Mouse (Mus musculus): ENCODE measurements around the gene Arid3a.

The Arid3a gene

DNA sequence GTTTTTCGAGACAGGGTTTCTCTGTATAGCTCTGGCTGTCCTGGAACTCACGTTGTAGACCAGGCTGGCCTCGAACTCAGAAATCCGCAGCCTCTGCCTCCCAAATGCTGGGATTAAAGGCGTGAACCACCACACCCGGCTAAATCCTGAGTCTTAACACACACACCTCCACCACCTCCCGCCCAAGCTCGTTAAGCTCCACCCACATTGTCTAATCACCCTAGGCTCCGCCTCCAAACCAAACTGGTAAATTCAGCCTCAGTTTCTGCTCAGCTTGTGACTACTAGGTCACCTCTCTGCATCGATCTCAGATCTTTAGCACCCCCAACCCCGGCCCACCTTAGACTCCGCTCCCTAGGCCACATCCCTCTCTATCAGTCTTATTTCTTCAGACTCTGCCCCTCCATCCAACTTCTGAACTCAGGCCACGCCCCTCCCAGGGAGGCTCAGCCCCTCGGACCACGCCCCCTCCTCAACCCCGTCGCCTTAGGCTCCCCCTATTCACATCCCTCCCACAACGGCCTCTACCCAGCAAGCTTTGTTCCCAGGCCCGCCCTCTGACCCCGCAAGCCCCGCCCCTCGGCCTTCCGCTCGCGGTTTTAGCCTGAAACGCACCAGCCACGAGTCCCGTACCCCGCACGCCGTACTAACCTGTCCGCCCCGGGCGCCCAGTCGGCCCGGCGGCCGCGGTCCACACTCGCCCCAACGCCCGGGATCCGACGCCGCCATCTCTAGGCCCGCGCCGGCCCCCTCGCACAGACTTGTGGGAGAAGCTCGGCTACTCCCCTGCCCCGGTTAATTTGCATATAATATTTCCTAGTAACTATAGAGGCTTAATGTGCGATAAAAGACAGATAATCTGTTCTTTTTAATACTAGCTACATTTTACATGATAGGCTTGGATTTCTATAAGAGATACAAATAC lies 18.4 kb upstream of the Arid3a start, which contains the start of gene Med16:
Med16 (minus strand) TSS at position 757 of the 925 bp plus-strand sequence.
- DNase-seq (ENCODE audit: low read depth, low spot score) = peak; percentile 96

DNA sequence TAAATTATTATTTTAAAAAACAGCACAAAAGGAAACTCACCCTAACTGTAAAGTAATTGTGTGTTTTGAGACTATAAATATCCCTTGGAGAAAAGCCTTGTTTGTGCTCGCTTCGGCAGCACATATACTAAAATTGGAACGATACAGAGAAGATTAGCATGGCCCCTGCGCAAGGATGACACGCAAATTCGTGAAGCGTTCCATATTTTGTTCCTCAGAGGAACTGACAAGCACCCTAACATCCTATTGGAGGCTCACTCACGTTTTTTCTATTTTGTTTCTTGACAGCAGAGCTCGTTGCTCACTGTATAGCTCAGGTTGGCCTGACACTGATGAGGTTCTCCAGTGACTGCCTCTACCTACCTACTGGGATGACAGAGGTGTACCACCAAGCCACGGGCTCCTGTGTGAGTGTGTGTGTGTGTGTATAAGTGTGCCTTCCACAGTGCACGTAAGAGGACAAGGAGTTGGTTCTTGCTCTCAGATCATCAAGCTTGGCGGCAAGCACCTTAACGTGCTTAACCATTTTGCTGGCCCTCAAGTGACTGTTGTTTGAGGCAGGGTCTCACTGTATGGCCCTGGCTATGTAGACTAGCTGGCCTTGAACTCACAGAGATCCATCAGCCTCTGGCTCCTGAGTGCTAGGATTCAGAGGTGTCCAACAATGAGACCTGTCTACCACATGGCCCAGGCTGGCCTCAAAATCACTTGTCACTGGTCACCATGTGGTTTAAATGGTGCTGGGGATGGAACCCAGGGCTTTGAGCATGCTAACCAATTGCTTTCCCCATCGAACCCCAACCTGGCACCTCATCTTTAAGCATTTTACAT lies 17.5 kb upstream of the Arid3a start:
- peak; percentile 58 for DNase-seq (ENCODE audit: low read depth, low spot score)

DNA sequence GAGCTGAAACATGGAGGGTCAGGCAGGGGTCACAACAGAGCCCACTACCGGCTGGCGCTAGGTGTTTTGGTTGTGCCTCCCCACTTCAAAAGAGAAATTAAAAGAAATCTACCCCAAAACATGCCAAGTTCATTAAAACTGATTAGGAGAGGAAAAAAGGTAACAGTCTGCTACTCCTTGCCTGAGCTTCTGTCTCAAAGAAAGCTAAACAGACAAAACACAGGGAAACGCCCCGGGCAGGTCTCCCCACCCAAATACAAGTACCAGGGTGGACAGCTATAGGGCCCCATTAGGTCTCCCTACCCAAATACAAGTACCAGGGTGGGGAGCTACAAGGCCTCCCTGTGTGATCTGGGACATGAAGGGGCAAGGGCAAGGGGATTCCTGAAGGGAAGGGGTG lies 16.3 kb upstream of the Arid3a start, which contains the start of gene Gm26602:
Gm26602 (plus strand) TSS at position 301 of the 400 bp plus-strand sequence.
- no peak for DNase-seq (ENCODE audit: low read depth, low spot score)

DNA sequence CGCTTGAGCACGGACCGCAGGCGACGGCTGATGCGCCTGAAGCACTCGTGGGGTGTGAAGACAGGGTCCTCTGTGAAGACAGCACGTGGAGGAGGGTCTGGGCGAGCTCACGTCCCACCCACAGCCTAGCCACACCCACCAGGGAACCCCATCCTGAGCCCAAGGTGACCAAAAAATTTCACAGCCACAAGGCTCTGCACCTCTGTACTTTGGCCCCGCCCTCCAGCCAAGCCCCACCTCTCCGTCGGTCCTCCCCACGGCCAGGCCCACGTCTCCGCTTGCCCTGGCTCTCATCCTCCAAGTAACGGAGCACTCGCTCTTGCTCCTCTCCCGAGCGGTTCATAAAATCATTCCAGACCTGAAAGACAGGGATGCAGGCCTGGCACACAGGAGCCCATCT lies 14.4 kb upstream of the Arid3a start:
- DNase-seq (ENCODE audit: low read depth, low spot score) = no peak

DNA sequence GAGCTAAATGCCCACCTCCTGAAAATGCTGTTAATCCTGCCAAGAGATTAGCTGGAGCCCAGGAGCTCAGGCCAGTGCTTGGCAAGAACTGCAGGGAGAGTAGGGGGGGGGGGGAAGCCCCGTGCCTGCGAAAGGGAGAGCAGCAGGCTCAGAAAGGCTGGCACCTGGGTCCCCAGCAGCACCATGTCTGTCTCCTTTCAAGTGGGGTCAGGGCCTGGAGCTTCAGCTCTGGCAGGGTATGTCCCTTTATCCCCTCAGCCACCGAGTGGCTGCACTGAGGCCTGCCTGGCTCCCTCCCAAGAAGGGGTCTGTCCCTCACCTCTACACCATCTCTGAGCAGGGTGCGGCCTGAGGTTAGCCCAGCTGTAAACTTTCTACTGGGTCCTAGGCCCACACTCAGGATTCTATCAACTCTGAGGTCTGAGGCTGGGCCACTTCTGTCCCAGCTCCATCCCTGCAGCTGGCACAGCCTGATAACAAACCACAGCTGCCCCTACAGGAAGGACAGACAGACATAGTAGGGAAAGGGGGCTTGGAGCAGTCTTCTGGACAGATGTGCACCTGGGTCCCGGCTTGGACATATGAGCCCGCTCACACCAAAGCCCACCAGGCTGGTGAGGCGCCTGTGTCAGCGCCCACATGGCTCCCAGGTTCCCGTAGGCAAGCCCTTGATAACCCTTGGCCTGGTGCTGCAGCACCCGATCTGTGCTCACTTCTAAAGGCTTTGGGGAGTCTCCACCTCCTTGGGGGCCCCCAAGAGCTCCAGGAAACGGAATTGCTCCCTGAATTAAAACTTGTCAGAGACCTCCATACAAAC lies 12.5 kb upstream of the Arid3a start:
- no peak for DNase-seq (ENCODE audit: low read depth, low spot score)

DNA sequence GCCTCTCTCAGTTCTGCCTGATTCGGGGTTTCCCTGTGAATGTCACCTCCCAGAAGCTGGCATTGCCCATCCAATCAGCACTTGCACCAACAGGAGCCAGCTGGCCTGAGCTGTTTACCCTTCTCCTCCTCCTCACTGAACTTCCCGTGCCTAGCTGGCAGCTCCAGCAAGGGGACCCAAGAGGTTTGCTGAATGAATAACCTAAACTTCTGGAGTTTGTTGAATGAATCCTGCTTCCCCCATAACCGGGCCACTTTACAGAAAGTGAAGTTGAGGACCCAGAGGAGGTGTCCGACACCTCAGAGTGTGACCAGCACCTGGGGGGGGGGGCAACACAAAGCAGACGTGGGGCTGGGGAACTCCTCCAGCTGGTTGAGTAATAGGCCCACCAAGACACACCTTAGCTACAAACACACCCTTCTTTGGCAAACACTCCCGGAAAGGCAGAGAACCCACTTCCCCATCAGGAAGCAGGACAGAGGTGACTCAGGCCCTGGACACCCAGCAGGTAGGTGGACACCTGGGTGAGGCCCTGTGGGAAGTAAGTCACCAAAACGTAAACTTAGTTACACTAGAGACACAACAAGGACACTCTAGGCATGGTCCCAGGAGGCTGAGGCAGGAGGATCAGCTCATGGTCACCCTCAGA lies 11.8 kb upstream of the Arid3a start:
- no peak for DNase-seq (ENCODE audit: low read depth, low spot score)

DNA sequence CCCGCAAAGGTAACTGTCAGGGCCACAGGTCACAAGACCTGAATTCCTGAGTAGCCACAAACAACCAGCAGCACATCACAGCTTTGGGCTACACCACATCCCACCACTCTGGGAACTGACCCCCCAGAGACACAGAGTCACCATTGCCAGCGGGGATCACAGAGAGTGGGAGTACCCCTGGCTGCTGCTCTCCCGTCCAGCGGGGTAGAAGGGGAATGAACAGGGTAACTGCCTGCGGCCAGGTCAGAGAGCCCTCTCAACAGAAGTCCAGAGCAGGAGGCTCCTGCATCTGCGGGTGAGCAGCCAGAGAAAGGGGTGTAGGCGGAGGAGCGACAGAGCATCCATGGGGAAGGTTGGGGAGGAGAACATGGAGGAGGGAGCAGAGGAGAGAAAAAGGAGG lies 10.8 kb upstream of the Arid3a start:
- no peak for DNase-seq (ENCODE audit: low read depth, low spot score)

DNA sequence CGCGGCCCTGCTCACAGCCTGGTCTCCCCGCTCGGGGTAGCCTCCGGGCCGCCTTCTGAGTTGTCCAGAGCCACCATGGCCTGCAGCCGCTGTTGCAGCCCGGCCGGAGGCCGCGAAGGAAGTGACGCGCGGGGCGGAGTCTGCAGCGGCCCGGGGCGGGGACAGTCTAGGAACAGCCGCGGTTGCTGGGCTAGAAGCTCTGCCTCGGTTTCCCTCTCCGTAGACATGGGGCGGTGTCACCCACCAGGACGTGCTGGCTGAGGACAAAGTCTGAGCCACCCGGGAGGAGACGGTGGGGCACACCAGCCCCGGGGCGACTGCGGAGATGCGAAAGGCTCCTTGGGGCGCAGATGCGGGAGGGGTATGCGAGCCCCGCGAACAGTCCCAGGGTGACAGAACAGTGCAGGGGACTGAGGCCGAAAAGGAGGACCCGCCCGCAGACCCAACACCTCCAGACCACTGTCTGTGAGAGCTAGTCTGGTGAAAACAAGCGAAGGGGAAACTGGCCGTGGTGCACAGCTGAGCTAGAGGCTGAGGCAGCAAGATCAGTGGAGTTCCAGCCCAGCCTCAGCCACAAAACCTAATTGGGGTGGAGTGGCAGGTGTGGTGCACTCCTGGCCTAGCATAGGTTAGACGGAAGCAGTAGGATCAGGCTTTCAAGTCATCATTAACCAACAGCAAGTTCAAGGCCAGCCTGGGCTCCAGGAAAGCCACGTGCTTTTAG lies 9.9 kb upstream of the Arid3a start, which contains the start of gene Kiss1r:
Kiss1r (plus strand) TSS at position 164 of the 724 bp plus-strand sequence.
- peak; percentile 56 for DNase-seq (ENCODE audit: low read depth, low spot score)

DNA sequence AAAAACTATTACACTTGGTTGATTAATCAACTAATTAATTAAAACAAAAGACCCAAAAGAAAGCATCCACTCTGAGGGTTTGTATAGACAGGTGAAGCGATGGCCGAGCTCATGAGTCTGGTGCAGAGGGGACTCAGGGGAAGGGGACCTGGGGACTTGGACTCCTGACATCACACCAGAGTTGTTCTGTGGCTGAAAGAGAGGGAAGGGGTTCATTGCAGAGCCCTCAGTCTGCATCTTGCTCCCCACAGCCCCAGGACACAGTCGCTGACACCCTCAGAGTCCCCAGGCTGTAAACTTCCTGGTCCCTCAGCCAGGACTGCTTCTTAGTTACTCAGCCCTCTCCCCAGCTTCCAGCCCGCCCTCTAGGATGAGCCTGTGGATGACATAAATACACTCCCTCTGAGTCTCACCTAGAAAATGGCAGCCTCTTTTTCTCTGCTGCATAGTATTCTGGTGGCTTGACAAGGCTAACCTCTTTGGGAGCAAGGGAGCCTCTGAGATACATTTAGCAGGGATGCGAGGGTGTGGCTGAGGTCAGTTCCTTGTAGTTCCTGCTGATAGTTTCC lies 9.2 kb upstream of the Arid3a start:
- DNase-seq (ENCODE audit: low read depth, low spot score) = no peak

DNA sequence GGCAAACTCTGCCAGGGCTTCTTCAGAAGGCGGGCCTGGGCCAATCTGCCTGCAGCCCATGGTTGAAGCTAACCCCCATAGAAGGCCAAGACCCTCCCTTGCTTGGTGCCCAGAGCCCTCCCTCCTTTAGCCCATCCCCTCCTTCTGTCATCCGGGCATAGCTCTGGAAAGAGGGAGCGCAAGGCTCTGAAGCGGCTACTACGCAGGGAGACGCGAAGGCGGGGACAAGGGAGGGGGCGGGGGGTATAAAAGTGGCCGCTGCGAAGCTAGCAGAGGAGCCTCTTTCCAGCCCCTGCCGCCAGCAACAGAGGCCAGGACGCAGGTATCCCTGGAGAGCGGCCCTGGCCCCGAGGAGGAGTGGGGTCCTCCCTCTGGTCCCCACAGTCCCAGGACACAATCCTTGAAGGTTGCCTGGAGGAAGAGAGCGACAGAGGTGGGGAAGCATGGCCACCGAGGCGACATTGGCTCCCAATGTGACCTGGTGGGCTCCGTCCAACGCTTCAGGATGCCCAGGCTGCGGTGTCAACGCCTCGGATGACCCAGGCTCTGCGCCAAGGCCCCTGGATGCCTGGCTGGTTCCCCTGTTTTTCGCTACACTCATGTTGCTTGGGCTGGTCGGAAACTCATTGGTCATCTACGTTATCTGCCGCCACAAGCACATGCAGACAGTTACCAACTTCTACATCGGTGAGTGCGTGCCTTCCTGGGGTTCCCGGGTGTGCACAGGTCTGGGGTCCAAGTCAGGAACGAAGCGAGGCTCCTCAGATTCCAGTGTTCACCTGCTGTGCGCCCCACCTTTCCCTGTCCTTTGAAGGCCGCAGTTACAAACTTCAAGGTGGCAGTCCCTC lies 8.4 kb upstream of the Arid3a start:
- no peak for DNase-seq (ENCODE audit: low read depth, low spot score)

DNA sequence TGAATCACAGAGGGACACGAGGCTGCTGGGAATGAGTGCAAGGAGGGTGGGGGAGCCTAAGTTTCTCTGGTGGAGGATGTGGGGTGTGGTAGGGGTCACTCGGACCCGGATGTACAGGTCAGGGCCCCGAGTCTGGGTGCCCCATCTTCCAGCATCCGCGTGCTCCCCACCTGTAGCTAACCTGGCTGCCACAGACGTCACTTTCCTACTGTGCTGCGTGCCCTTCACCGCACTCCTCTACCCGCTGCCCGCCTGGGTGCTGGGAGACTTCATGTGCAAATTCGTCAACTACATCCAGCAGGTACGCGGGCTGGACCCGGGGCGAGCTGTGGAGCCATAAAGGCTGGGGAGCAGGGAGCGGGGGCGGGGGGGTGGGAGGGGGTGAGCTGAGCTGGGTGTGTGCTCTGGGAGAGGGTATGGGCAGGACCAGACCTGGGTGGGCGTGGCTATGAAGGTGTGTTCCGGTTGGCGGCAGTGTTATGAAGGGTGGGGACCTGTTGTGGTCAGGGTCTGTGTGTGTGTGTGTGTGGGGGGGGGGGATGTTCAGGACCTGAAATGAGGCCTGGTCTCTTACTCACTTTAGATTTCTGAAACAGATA lies 7.5 kb upstream of the Arid3a start:
- no peak for DNase-seq (ENCODE audit: low read depth, low spot score)

DNA sequence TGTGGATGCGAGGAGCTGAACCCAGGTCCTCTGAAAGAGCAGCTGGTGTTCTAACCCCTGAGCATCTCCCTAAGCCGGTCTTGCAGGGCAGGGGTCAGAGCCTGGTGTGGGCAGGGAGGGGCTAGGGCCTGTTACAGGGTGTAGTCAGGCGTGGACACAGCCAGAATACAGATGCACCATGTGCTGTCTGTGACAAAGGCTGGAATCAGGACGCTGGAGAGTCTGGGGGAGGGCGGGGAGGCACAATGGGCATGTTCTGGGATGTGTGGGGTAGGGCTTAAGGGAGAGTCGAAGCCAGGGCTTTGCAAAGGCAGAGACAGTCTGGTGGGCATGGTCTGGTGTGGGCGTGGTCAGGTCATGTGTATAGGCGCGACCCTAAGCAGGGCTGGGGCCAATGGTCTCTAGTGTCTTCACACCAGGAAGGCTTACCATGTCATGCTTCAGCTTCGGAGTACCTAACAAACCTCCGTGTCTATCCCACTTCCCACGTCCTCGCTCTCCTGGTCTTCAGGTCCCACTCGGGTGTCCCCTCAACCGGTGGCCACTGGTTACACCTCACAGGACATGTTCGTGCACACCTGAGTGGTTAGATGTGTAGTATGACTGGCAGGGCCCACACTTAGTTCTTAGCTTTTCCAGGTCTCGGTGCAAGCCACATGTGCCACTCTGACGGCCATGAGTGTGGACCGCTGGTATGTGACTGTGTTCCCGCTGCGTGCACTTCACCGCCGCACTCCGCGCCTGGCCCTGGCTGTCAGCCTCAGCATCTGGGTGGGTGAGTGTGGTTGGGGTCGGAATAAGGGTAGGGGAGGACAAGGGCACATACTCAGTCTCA lies 6.6 kb upstream of the Arid3a start:
- DNase-seq (ENCODE audit: low read depth, low spot score) = no peak

DNA sequence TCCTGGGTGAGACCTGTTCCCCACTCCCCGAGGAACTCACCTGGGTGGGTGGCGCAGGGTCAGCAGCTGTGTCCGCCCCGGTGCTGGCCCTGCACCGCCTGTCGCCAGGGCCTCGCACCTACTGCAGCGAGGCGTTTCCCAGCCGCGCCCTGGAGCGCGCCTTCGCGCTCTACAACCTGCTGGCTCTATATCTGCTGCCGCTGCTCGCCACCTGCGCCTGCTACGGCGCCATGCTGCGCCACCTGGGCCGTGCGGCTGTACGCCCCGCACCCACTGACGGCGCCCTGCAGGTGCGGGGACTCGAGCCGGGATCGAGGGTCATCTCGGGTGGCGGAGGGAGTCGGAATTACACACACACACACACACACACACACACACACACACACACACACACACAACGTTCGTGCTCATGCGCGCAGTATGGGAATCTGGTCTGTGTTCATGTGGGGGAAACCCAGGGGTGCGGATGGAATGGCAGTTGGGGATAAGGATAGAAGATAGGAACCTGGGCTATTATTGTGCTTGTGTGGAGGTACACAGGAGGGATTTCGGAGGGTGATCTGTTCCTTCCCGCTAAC lies 5.8 kb upstream of the Arid3a start, which contains the start of gene R3hdm4:
R3hdm4 (minus strand) TSS at position 251 of the 578 bp plus-strand sequence.
- no peak for DNase-seq (ENCODE audit: low read depth, low spot score)

DNA sequence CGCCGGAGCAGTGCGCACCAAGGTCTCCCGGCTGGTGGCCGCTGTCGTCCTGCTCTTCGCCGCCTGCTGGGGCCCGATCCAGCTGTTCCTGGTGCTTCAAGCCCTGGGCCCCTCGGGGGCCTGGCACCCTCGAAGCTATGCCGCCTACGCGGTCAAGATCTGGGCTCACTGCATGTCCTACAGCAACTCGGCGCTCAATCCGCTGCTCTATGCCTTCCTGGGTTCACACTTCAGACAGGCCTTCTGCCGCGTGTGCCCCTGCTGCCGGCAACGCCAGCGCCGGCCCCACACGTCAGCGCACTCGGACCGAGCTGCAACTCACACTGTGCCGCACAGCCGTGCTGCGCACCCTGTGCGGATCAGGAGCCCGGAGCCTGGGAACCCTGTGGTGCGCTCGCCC lies 5.3 kb upstream of the Arid3a start:
- no peak for DNase-seq (ENCODE audit: low read depth, low spot score)

DNA sequence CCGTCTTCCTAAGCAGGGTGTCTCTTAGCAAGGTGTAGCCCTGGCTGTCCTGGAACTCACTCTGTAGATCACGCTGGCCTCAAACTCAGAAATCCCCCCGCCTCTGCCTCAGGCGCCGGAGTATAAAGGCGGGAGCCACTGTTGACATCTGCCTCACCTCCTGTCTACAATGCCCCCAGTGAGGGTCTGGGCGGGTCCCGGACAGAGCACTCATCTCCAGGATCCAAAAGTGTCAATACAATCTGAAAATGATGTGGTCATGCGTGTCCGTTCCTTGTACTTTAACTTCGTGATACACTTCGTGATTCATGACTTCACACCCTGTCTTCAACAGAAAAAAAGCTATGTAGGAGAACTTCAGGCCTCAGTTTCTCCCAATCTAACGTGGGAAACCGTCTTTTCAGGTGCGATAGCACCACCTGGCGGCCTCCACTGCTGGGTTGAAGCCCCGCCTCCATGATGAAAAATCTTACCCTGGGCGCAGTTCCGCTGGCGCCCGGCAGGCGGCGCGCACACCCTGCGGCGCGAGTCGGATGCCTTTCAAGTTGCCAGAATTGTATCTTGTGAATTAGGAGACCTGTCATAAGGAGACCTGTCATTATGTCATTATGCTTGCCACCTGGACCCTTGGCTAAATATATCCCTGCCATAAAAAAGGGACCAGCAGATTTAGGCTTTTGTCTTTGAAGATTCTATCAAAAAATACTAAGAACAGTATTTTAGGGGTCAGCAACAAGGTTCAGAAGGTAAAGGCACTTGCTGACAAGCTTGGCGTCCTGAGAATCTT lies 1.7 kb upstream of the Arid3a start:
- DNase-seq (ENCODE audit: low read depth, low spot score) = peak; percentile 88

DNA sequence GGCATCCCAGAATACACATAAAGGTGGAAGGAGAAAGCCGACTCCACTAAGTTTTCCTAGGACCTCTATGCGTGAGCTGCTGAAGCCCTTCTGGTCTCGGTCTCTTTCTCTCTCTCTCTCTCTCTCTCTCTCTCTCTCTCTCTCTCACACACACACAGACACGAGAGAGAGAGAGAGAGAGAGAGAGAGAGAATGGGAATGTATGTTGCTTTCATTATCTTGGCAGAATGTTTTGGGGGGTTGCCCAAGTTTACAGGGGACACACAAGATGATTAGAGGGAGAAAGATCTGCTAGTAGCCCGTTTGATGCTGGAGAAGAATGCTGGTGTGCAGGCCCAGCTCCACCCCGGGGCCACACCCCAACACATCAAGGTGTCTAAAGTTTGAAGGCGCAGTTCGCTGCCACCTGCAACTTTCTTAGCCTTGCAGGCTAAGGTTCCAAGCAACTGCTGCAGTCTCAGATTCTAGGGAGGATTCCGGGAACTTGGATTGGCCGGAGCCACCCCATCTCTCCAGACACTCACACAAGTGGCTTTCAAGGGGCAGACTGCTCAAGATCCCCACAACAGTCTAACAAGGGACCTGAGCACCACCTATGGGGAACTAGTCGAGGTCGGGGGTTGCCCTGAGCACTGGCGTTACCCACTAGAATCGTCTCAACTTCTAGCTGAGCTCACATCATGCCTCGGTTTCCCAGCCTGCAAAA lies 905 bp upstream of the Arid3a start:
- no peak for DNase-seq (ENCODE audit: low read depth, low spot score)
